Mouse (Mus musculus) yolk sac, embryonic 10.5 days (tissue): ENCODE measurements around the gene Tmeff2.

Source experiments
- DNase-seq: peaks from one replicate; pipeline ENCODE4 v3.0.0-alpha.2; 2017; ENCODE audit warnings: low spot score

The Tmeff2 gene

GRCm38 (mm10) chr1:50980591-50980990 lies 80.1 kb downstream of the Tmeff2 start:
- DNase-seq, result no peak

GRCm38 (mm10) chr1:50981151-50981828 lies 80.8 kb downstream of the Tmeff2 start:
- no peak for DNase-seq

GRCm38 (mm10) chr1:50990661-50991060 lies 90.2 kb downstream of the Tmeff2 start:
- DNase-seq, result no peak

GRCm38 (mm10) chr1:50994505-50994904 lies 94.1 kb downstream of the Tmeff2 start:
- DNase-seq, result no peak

- no peak for DNase-seq
Measured at GRCm38 (mm10) chr1:50999793-51000192, 99.3 kb downstream of the Tmeff2 start.

GRCm38 (mm10) chr1:51008344-51008743 lies 107.9 kb downstream of the Tmeff2 start:
- DNase-seq, result no peak

- DNase-seq, result no peak
Measured at GRCm38 (mm10) chr1:51040249-51040648, 139.8 kb downstream of the Tmeff2 start.

GRCm38 (mm10) chr1:51044810-51045209 lies 144.4 kb downstream of the Tmeff2 start:
- no peak for DNase-seq

- DNase-seq, result no peak
Measured at GRCm38 (mm10) chr1:51064549-51064948, 164.1 kb downstream of the Tmeff2 start.

GRCm38 (mm10) chr1:51065652-51066051 lies 165.2 kb downstream of the Tmeff2 start:
- DNase-seq, result no peak

GRCm38 (mm10) chr1:51068814-51069213 lies 168.4 kb downstream of the Tmeff2 start:
- DNase-seq, result no peak

- DNase-seq, result no peak
Measured at GRCm38 (mm10) chr1:51069288-51069687, 168.8 kb downstream of the Tmeff2 start.

- DNase-seq, result no peak
Measured at GRCm38 (mm10) chr1:51074076-51074475, 173.6 kb downstream of the Tmeff2 start.

- no peak for DNase-seq
Measured at GRCm38 (mm10) chr1:51075785-51076771, 175.6 kb downstream of the Tmeff2 start.

- no peak for DNase-seq
Measured at GRCm38 (mm10) chr1:51088921-51089320, 188.5 kb downstream of the Tmeff2 start.

GRCm38 (mm10) chr1:51089803-51090202 lies 189.4 kb downstream of the Tmeff2 start:
- no peak for DNase-seq

- DNase-seq, result no peak
Measured at GRCm38 (mm10) chr1:51090212-51090761, 189.8 kb downstream of the Tmeff2 start.

- DNase-seq, result no peak
Measured at GRCm38 (mm10) chr1:51094713-51095112, 194.3 kb downstream of the Tmeff2 start.

- DNase-seq, result no peak
Measured at GRCm38 (mm10) chr1:51096848-51097598, 196.6 kb downstream of the Tmeff2 start.

GRCm38 (mm10) chr1:51101034-51101590 lies 200.7 kb downstream of the Tmeff2 start:
- no peak for DNase-seq

GRCm38 (mm10) chr1:51104698-51105097 lies 204.3 kb downstream of the Tmeff2 start:
- no peak for DNase-seq
